Mouse (Mus musculus) liver, embryonic 16.5 days (tissue): Measurements from ENCODE around the gene Gng7. TPM values are rescaled to one million over a fixed set of nuclear protein-coding genes. Genes with fewer than 3 reads are reported as not detected.
"Not testable (repeated sequence)": the region's sequence is repeated elsewhere in the genome, so short reads cannot be mapped to it uniquely, and the experiment has no call there.

ENCODE experiments used
- ATAC-seq: fragments of 200-750 bp; cut with Nextera tagmentation; 2 replicates; pipeline ENCODE4 v1.8.0; 2017; ENCODE audit warnings: low read depth, mild to moderate bottlenecking, moderate number of reproducible peaks, moderate library complexity
- H3K27ac ChIP-seq: fragments of 300-500 bp; sonication (generic); 2 replicates; pipeline ENCODE4 v1.5.1; 2014; ENCODE audit warnings: mild to moderate bottlenecking, low read length
- H3K27me3 ChIP-seq: fragments of 300-500 bp; sonication (generic); 2 replicates; pipeline ENCODE4 v1.6.1; 2014; ENCODE audit warnings: low read depth, low read length, mixed read lengths; ENCODE audit not compliant: control insufficient read depth, insufficient read depth
- H3K36me3 ChIP-seq: fragments of 300-500 bp; sonication (generic); 2 replicates; pipeline ENCODE4 v1.6.1; 2014; ENCODE audit warnings: mild to moderate bottlenecking; ENCODE audit not compliant: control insufficient read depth, insufficient read depth
- H3K4me1 ChIP-seq: fragments of 300-500 bp; sonication (generic); 2 replicates; pipeline ENCODE4 v1.6.1; 2014; ENCODE audit warnings: low read depth, low read length, mixed read lengths; ENCODE audit not compliant: control insufficient read depth
- H3K4me2 ChIP-seq: fragments of 300-500 bp; sonication (generic); 2 replicates; pipeline ENCODE4 v1.6.1; 2014; ENCODE audit warnings: low read depth, low read length, mixed read lengths
- H3K4me3 ChIP-seq: fragments of 300-500 bp; sonication (generic); 2 replicates; pipeline ENCODE4 v1.5.1; 2014; ENCODE audit warnings: low read depth, mild to moderate bottlenecking, low read length
- H3K9ac ChIP-seq: fragments of 300-500 bp; sonication (generic); 2 replicates; pipeline ENCODE4 v1.6.1; 2014; ENCODE audit warnings: low read depth, low read length
- H3K9me3 ChIP-seq: fragments of 300-500 bp; sonication (generic); replicated peaks from 2 replicates; pipeline ENCODE4 v1.6.1; 2016; ENCODE audit warnings: low read length; ENCODE audit not compliant: control insufficient read depth
- WGBS: fragments of 180-500 bp; shearing (Covaris S2); extraction: QIAGEN DNeasy Blood & Tissue Kit; methylation state at CpG from one replicate; pipeline ENCODE4 v1.1.7; 2014; ENCODE audit not compliant: insufficient replicate concordance; 5-methylcytosine and 5-hydroxymethylcytosine counted together
- polyA plus RNA-seq: library from polyadenylated mRNA; unstranded; fragments of >200 nt; fragmentation: Nextera tagmentation; extraction: Ambion mirVana; gene quantifications from 2 replicates; pipeline ENCODE4 v1.2.1, GENCODE M21; 2015

Gene Gng7
- polyA plus RNA-seq, 1 experiment from 2014 or later: 0.44 TPM

- WGBS: 76% methylated on average over 5 of the region's 5 CpGs
- Histone ChIP-seq H3K4me2 (no peak overlapping the region), H3K9me3 (no peaks in the 10 kb centered on the region), H3K4me1 (peaks cover 2% of the 10 kb centered on the region; the same call in 1 of the 2 replicates), H3K27ac (no peak overlapping the region), H3K9ac (no peak overlapping the region), H3K4me3 (no peak overlapping the region), H3K36me3 (peaks cover 22% of the 10 kb centered on the region), H3K27me3 (no peaks in the 10 kb centered on the region)
- no peak for ATAC-seq
Observed at GRCm38 (mm10) chr10:81052577-81052976, 37.8 kb upstream of the Gng7 start.

GRCm38 (mm10) chr10:81051133-81051532, 36.4 kb upstream of the Gng7 start:
- Histone ChIP-seq H3K36me3 (peaks cover 32% of the 10 kb centered on the region), H3K4me3 (no peak overlapping the region), H3K27me3 (no peaks in the 10 kb centered on the region), H3K27ac (no peak overlapping the region), H3K4me2 (no peak overlapping the region), H3K9me3 (no peaks in the 10 kb centered on the region), H3K9ac (no peak overlapping the region), H3K4me1 (peaks cover 2% of the 10 kb centered on the region; the same call in 1 of the 2 replicates)
- peak; percentile 41; the same call in 1 of the 2 replicates for ATAC-seq
- 49% methylated on average over 6 of the region's 6 CpGs for WGBS

GRCm38 (mm10) chr10:81050645-81051044, 35.9 kb upstream of the Gng7 start:
- no peak overlapping the region for H3K4me3 ChIP-seq
- H3K36me3 ChIP-seq: peaks cover 33% of the 10 kb centered on the region
- no peak overlapping the region for H3K27ac ChIP-seq
- no peak overlapping the region for H3K9ac ChIP-seq
- peaks cover 2% of the 10 kb centered on the region; the same call in 1 of the 2 replicates for H3K4me1 ChIP-seq
- H3K4me2 ChIP-seq: no peak overlapping the region
- no peaks in the 10 kb centered on the region for H3K9me3 ChIP-seq
- H3K27me3 ChIP-seq: no peaks in the 10 kb centered on the region
- WGBS: 54% methylated on average over 4 of the region's 4 CpGs
- no peak for ATAC-seq

GRCm38 (mm10) chr10:81045246-81045645, 30.5 kb upstream of the Gng7 start:
- peaks cover 26% of the 10 kb centered on the region for H3K36me3 ChIP-seq
- not testable (repeated sequence) for H3K27ac ChIP-seq, ATAC-seq, H3K4me1 ChIP-seq, H3K9ac ChIP-seq, H3K9me3 ChIP-seq, H3K27me3 ChIP-seq, H3K4me3 ChIP-seq, H3K4me2 ChIP-seq
- 77% methylated on average over 14 of the region's 14 CpGs for WGBS

GRCm38 (mm10) chr10:81041458-81042175, 26.9 kb upstream of the Gng7 start:
- Histone ChIP-seq H3K27me3 (no peaks in the 10 kb centered on the region), H3K9ac (no peak overlapping the region), H3K4me1 (peaks cover 8% of the 10 kb centered on the region), H3K4me2 (no peak overlapping the region), H3K4me3 (no peak overlapping the region), H3K36me3 (peaks cover 7% of the 10 kb centered on the region), H3K9me3 (no peaks in the 10 kb centered on the region), H3K27ac (no peak overlapping the region)
- WGBS: 25% methylated on average over 13 of the region's 13 CpGs
- no peak for ATAC-seq

- peak within 1 kb of the TSS; percentile 75 for H3K9ac ChIP-seq
- H3K27me3 ChIP-seq: no peaks in the 10 kb centered on the region
- peak; percentile 98 for ATAC-seq
- H3K4me3 ChIP-seq: peak within 1 kb of the TSS; percentile 76
- H3K27ac ChIP-seq: peak within 1 kb of the TSS; percentile 73
- under 1% methylated on average over 35 of the region's 35 CpGs for WGBS
- H3K36me3 ChIP-seq: no peaks in the 10 kb centered on the region
- H3K9me3 ChIP-seq: no peaks in the 10 kb centered on the region
- peak within 1 kb of the TSS; percentile 77 for H3K4me2 ChIP-seq
- peaks cover 8% of the 10 kb centered on the region for H3K4me1 ChIP-seq
Observed at GRCm38 (mm10) chr10:81036988-81037580, 22.3 kb upstream of the Gng7 start, which contains the start of gene Slc39a3. Gene Slc39a3, minus strand, starts transcription at chr10:81037426.

GRCm38 (mm10) chr10:81036251-81036650, 21.5 kb upstream of the Gng7 start:
- 68% methylated on average over 7 of the region's 7 CpGs for WGBS
- Histone ChIP-seq H3K4me3 (no peak overlapping the region), H3K27me3 (no peaks in the 10 kb centered on the region), H3K9ac (no peak overlapping the region), H3K36me3 (no peaks in the 10 kb centered on the region), H3K9me3 (no peaks in the 10 kb centered on the region), H3K4me2 (no peak overlapping the region), H3K4me1 (peaks cover 8% of the 10 kb centered on the region), H3K27ac (no peak overlapping the region)
- no peak for ATAC-seq

- Histone ChIP-seq H3K9me3 (no peaks in the 10 kb centered on the region), H3K4me1 (peaks cover 8% of the 10 kb centered on the region), H3K4me3 (no peak overlapping the region), H3K27me3 (no peaks in the 10 kb centered on the region), H3K4me2 (no peak overlapping the region), H3K9ac (no peak overlapping the region), H3K27ac (no peak overlapping the region), H3K36me3 (no peaks in the 10 kb centered on the region)
- ATAC-seq: no peak
- WGBS: 70% methylated on average over 10 of the region's 10 CpGs
Observed at GRCm38 (mm10) chr10:81033586-81033985, 18.8 kb upstream of the Gng7 start.

- ATAC-seq: no peak
- WGBS: 66% methylated on average over 10 of the region's 10 CpGs
Observed at GRCm38 (mm10) chr10:81029031-81029430, 14.3 kb upstream of the Gng7 start.

More at GRCm38 (mm10) chr10:81029031-81029430, 14.3 kb upstream of the Gng7 start:
- peaks cover 19% of the 10 kb centered on the region for H3K27me3 ChIP-seq
- H3K9me3 ChIP-seq: no peaks in the 10 kb centered on the region
- H3K27ac ChIP-seq: no peak overlapping the region
- H3K4me3 ChIP-seq: no peak overlapping the region
- H3K9ac ChIP-seq: no peak overlapping the region
- no peaks in the 10 kb centered on the region; the same call in 1 of the 2 replicates for H3K4me1 ChIP-seq
- H3K4me2 ChIP-seq: no peak overlapping the region
- H3K36me3 ChIP-seq: no peaks in the 10 kb centered on the region
